Mouse (Mus musculus): ENCODE data around the gene Serpinb9b.

- no peak for TF ChIP-seq TBP (IDR thresholded peaks at IDR 0.05; ENCODE audit: low read depth, low read length)
- TF ChIP-seq POLR2AphosphoS5 (IDR thresholded peaks at IDR 0.05; ENCODE audit: borderline replicate concordance, low read depth, low read length): no peak
Measured at GRCm38 (mm10) chr13:32995051-32995450, 32.2 kb upstream of the Serpinb9b start.

All from MEL (cell line).